Mouse (Mus musculus): ENCODE measurements at regions not wholly inside any gene's neighbourhood (a gene's known extent, or its start where the extent isn't known, plus 50 kb on each side); places are given as distances from the start of the nearest gene placed in this dataset.

DNA sequence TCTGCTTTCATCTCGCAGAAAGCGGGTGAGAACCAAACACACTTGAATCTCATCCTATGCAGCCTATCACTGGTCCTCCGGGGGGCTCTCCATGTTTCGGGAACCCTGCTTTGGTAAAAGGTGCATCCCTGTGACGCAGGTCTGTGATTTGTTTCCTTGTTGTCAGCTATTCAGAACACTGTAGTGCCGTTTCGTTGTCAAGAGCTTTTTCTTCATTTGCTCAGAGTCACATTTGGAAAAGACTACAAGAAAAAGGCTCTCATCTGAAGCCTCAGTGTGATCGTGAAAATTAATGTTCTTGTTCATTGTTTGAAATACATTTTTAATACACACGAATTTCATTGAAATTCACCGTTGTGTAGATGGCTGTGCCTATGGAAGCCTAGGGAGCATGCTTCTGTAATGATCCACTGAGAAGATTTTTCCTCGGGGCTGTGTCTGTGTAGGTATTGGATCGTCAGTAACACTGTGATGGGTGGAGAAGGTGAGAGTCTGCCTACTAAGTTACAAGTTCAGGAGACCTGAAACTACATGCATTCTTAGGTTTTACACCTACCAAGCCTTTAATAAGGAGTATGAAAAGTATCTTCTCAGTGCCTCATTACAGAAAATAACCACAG lies 112.0 kb upstream of the Paqr3 start:
- TF ChIP-seq CTCF (conservative IDR thresholded peaks at IDR 0.05; ENCODE audit: low read length) = no peak
- no peak for TF ChIP-seq POU5F1 (IDR thresholded peaks at IDR 0.05; ENCODE audit: borderline replicate concordance, low read length)

Data from E14TG2a.4 (cell line).